Mouse (Mus musculus): ENCODE results near the gene Rack1. TPM values are rescaled to one million over a fixed set of nuclear protein-coding genes. Genes with fewer than 3 reads are reported as not detected.

Rack1 gene
- total and polyA plus RNA-seq, 2 experiments from 2014 or later = 368 to 1,021 TPM

DNA sequence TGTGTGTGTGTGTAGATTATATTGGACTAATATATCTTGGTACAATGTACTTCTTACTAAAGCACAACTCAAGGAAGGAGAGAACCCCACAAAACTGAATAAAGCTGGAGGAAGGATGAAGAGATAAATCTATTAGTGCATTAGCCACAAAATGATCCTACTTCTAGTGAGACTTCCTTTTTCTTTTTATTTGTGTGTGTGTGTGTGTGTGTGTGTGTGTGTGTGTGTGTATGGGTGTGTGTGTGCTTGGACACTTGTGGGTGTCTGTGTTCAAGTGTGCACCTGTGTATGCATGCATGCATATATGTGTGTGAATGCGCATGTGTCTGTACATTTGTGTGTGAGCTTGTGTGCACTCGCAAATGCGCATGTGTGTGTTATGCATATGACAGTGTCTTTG is 6.9 kb upstream of the Rack1 start:
- Histone ChIP-seq H3K4me2 (ENCODE audit: low read depth) (no peak overlapping the region), H3K36me3 (ENCODE audit: insufficient read depth) (no peaks in the 10 kb centered on the region), H3K27me3 (ENCODE audit: insufficient read depth, low read length) (no peaks in the 10 kb centered on the region), H3K9ac (no peak overlapping the region), H3K27ac (ENCODE audit: low read depth, low read length) (no peak overlapping the region), H3K4me1 (ENCODE audit: insufficient read depth) (peaks cover 2% of the 10 kb centered on the region; the same call in 1 of the 2 replicates), H3K4me3 (ENCODE audit: low read depth, low read length) (no peak overlapping the region), H3K9me3 (ENCODE audit: low read length) (no peaks in the 10 kb centered on the region)
- DNase-seq (no peak), ATAC-seq (no peak)
- WGBS = 98% methylated on average over 3 of the region's 3 CpGs
- no peak for TF ChIP-seq CTCF (IDR thresholded peaks at IDR 0.05; ENCODE audit: low read depth)

DNA sequence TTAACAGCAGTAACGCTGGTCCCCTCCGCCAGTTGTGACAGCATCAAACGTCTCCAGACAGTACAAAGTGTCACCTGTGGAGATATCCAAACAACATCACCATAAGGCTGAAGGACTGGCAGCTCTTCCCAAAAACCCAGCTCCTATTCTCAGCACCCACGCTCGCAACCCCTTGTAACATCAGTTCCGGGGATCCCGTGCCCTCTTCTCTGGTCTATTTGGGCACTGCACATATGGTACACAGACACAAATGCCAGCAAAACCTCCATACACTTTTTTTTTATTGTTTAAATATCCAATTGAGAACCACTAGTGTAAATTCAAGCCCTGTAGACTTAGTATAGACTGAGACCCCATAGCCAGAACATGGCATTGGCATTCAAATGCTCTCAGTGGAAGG is 4.9 kb upstream of the Rack1 start:
- no peaks in the 10 kb centered on the region for H3K36me3 ChIP-seq (ENCODE audit: insufficient read depth)
- WGBS = 91% methylated on average over 7 of the region's 7 CpGs
- peaks cover 12% of the 10 kb centered on the region; the same call in 1 of the 2 replicates for H3K4me1 ChIP-seq (ENCODE audit: insufficient read depth)
- H3K27ac ChIP-seq (ENCODE audit: low read depth, low read length) = no peak overlapping the region
- no peak overlapping the region for H3K4me2 ChIP-seq (ENCODE audit: low read depth)
- no peaks in the 10 kb centered on the region for H3K9me3 ChIP-seq (ENCODE audit: low read length)
- no peak for TF ChIP-seq CTCF (IDR thresholded peaks at IDR 0.05; ENCODE audit: low read depth)
- no peak overlapping the region for H3K4me3 ChIP-seq (ENCODE audit: low read depth, low read length)
- no peak overlapping the region for H3K9ac ChIP-seq
- no peak for DNase-seq
- no peaks in the 10 kb centered on the region for H3K27me3 ChIP-seq (ENCODE audit: insufficient read depth, low read length)
- ATAC-seq = no peak

DNA sequence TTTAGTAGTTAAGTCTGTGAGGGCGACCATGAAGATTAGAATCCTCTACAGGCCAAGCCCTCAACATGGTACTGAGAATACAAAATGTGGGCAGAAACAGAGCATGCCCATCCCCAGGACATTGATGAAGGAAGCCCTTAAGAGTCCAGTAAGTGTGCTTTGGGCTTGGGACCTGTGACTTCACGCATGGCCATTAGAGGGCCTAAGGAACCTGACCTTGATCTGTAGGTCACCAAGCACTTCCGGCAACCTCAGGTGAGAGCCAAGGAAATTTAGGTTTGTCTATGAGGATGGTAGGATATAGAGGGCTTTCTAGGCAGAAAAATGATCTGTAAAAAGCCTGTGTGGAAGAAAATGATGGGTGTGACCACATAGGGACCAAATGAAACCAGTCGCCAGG is 3.8 kb upstream of the Rack1 start:
- ATAC-seq (no peak), DNase-seq (no peak)
- TF ChIP-seq CTCF (IDR thresholded peaks at IDR 0.05; ENCODE audit: low read depth) = no peak
- no peak overlapping the region for H3K9ac ChIP-seq
- no peak overlapping the region for H3K4me3 ChIP-seq (ENCODE audit: low read depth, low read length)
- no peaks in the 10 kb centered on the region for H3K36me3 ChIP-seq (ENCODE audit: insufficient read depth)
- H3K4me1 ChIP-seq (ENCODE audit: insufficient read depth) = peaks cover 14% of the 10 kb centered on the region
- H3K27me3 ChIP-seq (ENCODE audit: insufficient read depth, low read length) = no peaks in the 10 kb centered on the region
- 84% methylated on average over 4 of the region's 4 CpGs for whole genome bisulfite sequencing
- H3K27ac ChIP-seq (ENCODE audit: low read depth, low read length) = no peak overlapping the region
- no peak overlapping the region for H3K4me2 ChIP-seq (ENCODE audit: low read depth)
- no peaks in the 10 kb centered on the region for H3K9me3 ChIP-seq (ENCODE audit: low read length)

DNA sequence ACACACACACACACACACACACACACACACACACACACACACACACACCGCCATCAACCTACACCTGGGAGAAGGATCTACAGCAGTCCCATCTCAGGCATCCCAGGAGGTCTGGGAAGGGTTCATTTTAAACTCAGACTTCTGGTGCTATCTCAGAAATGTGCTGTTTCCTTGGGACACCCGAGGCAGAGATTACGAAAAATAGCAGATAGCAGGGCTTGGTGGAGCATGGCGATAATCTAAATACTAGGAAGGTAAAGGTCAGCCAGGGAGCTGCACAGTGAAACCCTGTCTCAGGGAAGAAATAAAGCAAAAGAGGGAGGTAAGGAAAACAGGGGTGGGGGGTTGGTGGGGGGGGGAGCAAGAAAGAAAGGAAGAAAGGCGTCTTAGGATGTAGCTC is 2.8 kb upstream of the Rack1 start:
- Histone ChIP-seq H3K27me3 (ENCODE audit: insufficient read depth, low read length) (no peaks in the 10 kb centered on the region), H3K9me3 (ENCODE audit: low read length) (no peaks in the 10 kb centered on the region), H3K4me3 (ENCODE audit: low read depth, low read length) (no peak overlapping the region), H3K9ac (no peak overlapping the region), H3K4me2 (ENCODE audit: low read depth) (no peak overlapping the region), H3K27ac (ENCODE audit: low read depth, low read length) (no peak overlapping the region), H3K4me1 (ENCODE audit: insufficient read depth) (peaks cover 19% of the 10 kb centered on the region), H3K36me3 (ENCODE audit: insufficient read depth) (peaks cover 8% of the 10 kb centered on the region; the same call in 1 of the 2 replicates)
- TF ChIP-seq CTCF (IDR thresholded peaks at IDR 0.05; ENCODE audit: low read depth) = no peak
- DNase-seq (no peak), ATAC-seq (no peak)
- WGBS = 82% methylated on average over 5 of the region's 5 CpGs

DNA sequence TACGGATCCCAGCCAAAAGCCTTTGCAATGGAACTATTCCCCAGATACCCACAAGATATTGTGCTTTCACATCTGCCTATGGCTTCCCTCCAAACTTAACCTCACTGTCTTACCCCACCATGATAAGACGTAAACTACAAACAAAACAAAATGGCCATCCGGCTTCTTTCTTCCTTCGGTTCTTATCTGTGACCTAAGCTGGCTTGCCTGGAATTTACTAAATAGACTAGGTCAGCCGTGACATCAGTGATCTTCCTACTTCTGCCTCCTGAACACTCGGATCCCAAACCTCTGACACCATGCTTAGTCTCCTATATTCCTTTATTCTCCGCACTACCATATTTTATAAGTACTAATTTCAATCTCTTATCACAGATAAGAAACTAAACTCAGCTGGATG is 1.8 kb upstream of the Rack1 start:
- 87% methylated on average over 7 of the region's 7 CpGs for WGBS
- TF ChIP-seq CTCF (IDR thresholded peaks at IDR 0.05; ENCODE audit: low read depth) = no peak
- peaks cover 17% of the 10 kb centered on the region for H3K36me3 ChIP-seq (ENCODE audit: insufficient read depth)
- H3K27me3 ChIP-seq (ENCODE audit: insufficient read depth, low read length) = no peaks in the 10 kb centered on the region
- H3K4me3 ChIP-seq (ENCODE audit: low read depth, low read length) = no peak overlapping the region
- no peak for DNase-seq
- no peaks in the 10 kb centered on the region for H3K9me3 ChIP-seq (ENCODE audit: low read length)
- ATAC-seq = no peak
- H3K4me1 ChIP-seq (ENCODE audit: insufficient read depth) = peaks cover 19% of the 10 kb centered on the region
- no peak overlapping the region for H3K27ac ChIP-seq (ENCODE audit: low read depth, low read length)
- H3K4me2 ChIP-seq (ENCODE audit: low read depth) = peak overlapping the region; percentile 67; the same call in 1 of the 2 replicates
- no peak overlapping the region for H3K9ac ChIP-seq

DNA sequence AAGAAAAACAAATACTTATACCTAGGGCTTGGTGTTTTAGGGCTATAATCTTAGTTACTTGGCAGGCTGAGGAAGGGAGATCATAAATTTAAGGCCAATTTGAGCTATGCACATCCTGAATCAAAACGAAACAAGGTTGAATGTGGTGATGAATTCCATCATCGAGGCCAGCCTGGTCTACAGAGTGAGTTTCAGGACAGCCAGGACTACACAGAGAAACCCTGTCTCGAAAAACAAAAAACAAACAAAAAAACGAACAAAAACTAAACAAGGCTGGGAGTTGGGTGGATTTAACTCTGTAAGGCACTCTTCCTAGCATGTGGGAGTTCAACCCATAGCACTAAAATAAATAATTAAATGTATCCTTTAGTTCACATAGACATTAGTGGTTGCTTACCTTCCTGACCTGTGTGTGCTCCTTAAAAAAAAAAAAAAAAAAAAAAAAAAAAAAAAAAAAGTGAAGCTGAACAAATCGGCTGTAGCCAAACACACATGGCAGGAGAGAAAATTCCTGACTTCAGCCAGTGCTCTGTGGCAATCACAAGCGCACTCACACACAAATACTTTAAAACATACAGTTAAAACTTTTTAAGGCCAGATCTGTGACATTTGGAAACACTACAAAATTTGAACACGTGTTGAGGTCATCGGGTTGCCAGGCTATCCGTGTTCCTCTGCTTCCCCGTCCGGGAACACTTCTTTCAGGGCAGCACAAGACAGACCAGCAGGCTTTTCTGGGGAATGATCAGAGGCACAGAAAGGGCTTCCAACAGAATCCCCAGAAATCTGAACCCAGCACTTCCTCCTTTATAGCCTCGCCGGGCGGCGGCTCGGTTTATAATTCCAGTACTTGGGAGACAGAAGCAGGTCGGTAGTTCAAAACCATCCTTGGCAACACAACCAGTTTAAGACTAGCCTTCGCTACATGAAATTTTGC is 880 bp upstream of the Rack1 start:
- Histone ChIP-seq H3K27me3 (ENCODE audit: insufficient read depth, low read length) (no peaks in the 10 kb centered on the region), H3K4me3 (ENCODE audit: low read depth, low read length) (peak overlapping the region; percentile 56)

More for the DNA sequence above, 880 bp upstream of the Rack1 start:
- Histone ChIP-seq H3K27ac (ENCODE audit: low read depth, low read length) (peak overlapping the region; percentile 95), H3K4me2 (ENCODE audit: low read depth) (peak overlapping the region; percentile 67), H3K36me3 (ENCODE audit: insufficient read depth) (peaks cover 26% of the 10 kb centered on the region), H3K9me3 (ENCODE audit: low read length) (no peaks in the 10 kb centered on the region), H3K9ac (peak overlapping the region; percentile 69), H3K4me1 (ENCODE audit: insufficient read depth) (peaks cover 19% of the 10 kb centered on the region)
- DNase-seq (no peak), ATAC-seq (peak; percentile 3)
- TF ChIP-seq CTCF (IDR thresholded peaks at IDR 0.05; ENCODE audit: low read depth) = no peak
- 12% methylated on average over 18 of the region's 18 CpGs for WGBS

Data from forebrain, postnatal 0 days (tissue).